Mouse (Mus musculus) G1E (cell line): ENCODE results near the gene Fam151a. TPM values are rescaled to one million over a fixed set of nuclear protein-coding genes. Genes with fewer than 3 reads are reported as not detected.
"Not testable (repeated sequence)": the region's sequence is repeated elsewhere in the genome, so short reads cannot be mapped to it uniquely, and the experiment has no call there.

Experiments used
- ATAC-seq: 2 replicates; pipeline ENCODE4 v1.8.0; 2016; ENCODE audit warnings: mild to moderate bottlenecking; ENCODE audit not compliant: insufficient number of reproducible peaks, poor library complexity, low FRiP score, severe bottlenecking; ENCODE audit errors: extremely low read depth
- DNase-seq: peaks from one replicate; pipeline ENCODE4 v3.0.0; 2012; ENCODE audit warnings: low spot score
- H3K27me3 ChIP-seq: 2 replicates; pipeline ENCODE4 v1.6.1; 2012; ENCODE audit warnings: mild to moderate bottlenecking, low read length, inconsistent platforms; ENCODE audit not compliant: insufficient read depth
- H3K36me3 ChIP-seq: replicated peaks from 2 replicates; pipeline ENCODE3; 2012; ENCODE audit warnings: mild to moderate bottlenecking, inconsistent platforms
- H3K4me1 ChIP-seq: 2 replicates; pipeline ENCODE4 v1.6.1; 2012; ENCODE audit warnings: low read depth, low read length, inconsistent platforms, mixed read lengths; ENCODE audit not compliant: insufficient read depth
- H3K4me3 ChIP-seq: 2 replicates; pipeline ENCODE4 v1.5.1; 2012; ENCODE audit warnings: low read depth, mild to moderate bottlenecking, inconsistent platforms, low read length, moderate library complexity, mixed read lengths
- H3K9me3 ChIP-seq: replicated peaks from 2 replicates; pipeline ENCODE4 v1.6.1; 2012; ENCODE audit warnings: inconsistent platforms
- CTCF ChIP-seq: IDR thresholded peaks from 2 replicates; pipeline ENCODE4 v1.5.1; 2012; ENCODE audit warnings: low read depth, low read length, inconsistent platforms, mixed read lengths
- GATA1 ChIP-seq: IDR thresholded peaks from 2 replicates; pipeline ENCODE4 v1.6.1; 2012; ENCODE audit warnings: borderline replicate concordance, low read length, inconsistent platforms, mixed read lengths
- GATA2 ChIP-seq: IDR thresholded peaks from 2 replicates; pipeline ENCODE4 v1.6.1; 2012; ENCODE audit warnings: low read depth, low read length, inconsistent platforms, borderline replicate concordance
- POLR2AphosphoS5 ChIP-seq: IDR thresholded peaks from 2 replicates; pipeline ENCODE4 v1.6.1; 2012; ENCODE audit warnings: low read depth, low read length, inconsistent platforms; ENCODE audit not compliant: insufficient replicate concordance
- TAL1 ChIP-seq: conservative IDR thresholded peaks from 2 replicates; pipeline ENCODE4 v1.6.1; 2012; ENCODE audit warnings: low read depth, low read length, inconsistent platforms, mixed read lengths
- polyA plus RNA-seq: library from polyadenylated mRNA; stranded (reverse); fragments of >175 nt; gene quantifications from 2 replicates; pipeline ENCODE4 v1.2.3, GENCODE M21; 2012
- total RNA-seq, 2 experiments: library from RNA; stranded (forward) in 1 of 2; stranded (reverse) in 1 of 2; fragments of 200-1000 nt in 1 of 2; fragments of >200 nt in 1 of 2; fragmentation: Nextera tagmentation in 1 of 2; gene quantifications; 2 replicates each; pipeline ENCODE4 v1.2.3; 2014 to 2017

The Fam151a gene
- total and polyA plus RNA-seq, 3 experiments = not detected

- ATAC-seq (no peak), DNase-seq (no peak)
- H3K27me3 ChIP-seq = peaks cover 70% of the 10 kb centered on the region
- no peak overlapping the region for H3K4me3 ChIP-seq
- no peaks in the 10 kb centered on the region for H3K9me3 ChIP-seq
- TF ChIP-seq CTCF (no peak), POLR2AphosphoS5 (no peak), GATA2 (no peak)
- peaks cover 3% of the 10 kb centered on the region for H3K4me1 ChIP-seq
- no peaks in the 10 kb centered on the region for H3K36me3 ChIP-seq
These were observed 51.1 kb downstream of the Fam151a start for GRCm38 (mm10) chr4:106784806-106785205.

- Histone ChIP-seq H3K36me3 (no peaks in the 10 kb centered on the region), H3K9me3 (no peaks in the 10 kb centered on the region), H3K27me3 (peaks cover 72% of the 10 kb centered on the region), H3K4me1 (peaks cover 3% of the 10 kb centered on the region), H3K4me3 (no peak overlapping the region)
- DNase-seq = no peak
- no peak for ATAC-seq
- no peak for TF ChIP-seq GATA1
- TF ChIP-seq TAL1 = no peak
- no peak for TF ChIP-seq POLR2AphosphoS5
- TF ChIP-seq CTCF = no peak
- TF ChIP-seq GATA2 = no peak
These were observed 51.7 kb downstream of the Fam151a start for GRCm38 (mm10) chr4:106785345-106785744.

- H3K36me3 ChIP-seq = no peaks in the 10 kb centered on the region
- TF ChIP-seq GATA1 = no peak
- no peak for TF ChIP-seq POLR2AphosphoS5
- TF ChIP-seq CTCF = no peak
- TF ChIP-seq TAL1 = no peak
- no peak for TF ChIP-seq GATA2
- H3K27me3 ChIP-seq = peaks cover 69% of the 10 kb centered on the region
- H3K4me1 ChIP-seq = peaks cover 3% of the 10 kb centered on the region
- no peak for DNase-seq
- no peak overlapping the region for H3K4me3 ChIP-seq
- H3K9me3 ChIP-seq = no peaks in the 10 kb centered on the region
- ATAC-seq = no peak
These were observed 52.3 kb downstream of the Fam151a start for GRCm38 (mm10) chr4:106785753-106786540.

GRCm38 (mm10) chr4:106787830-106788229 lies 54.1 kb downstream of the Fam151a start:
- DNase-seq = no peak
- Histone ChIP-seq H3K36me3 (no peaks in the 10 kb centered on the region), H3K4me1 (peaks cover 3% of the 10 kb centered on the region), H3K9me3 (no peaks in the 10 kb centered on the region), H3K4me3 (no peak overlapping the region), H3K27me3 (peaks cover 68% of the 10 kb centered on the region)
- no peak for ATAC-seq
- TF ChIP-seq CTCF (no peak), GATA1 (no peak), TAL1 (no peak), GATA2 (no peak), POLR2AphosphoS5 (no peak)

- TF ChIP-seq GATA2 (no peak), TAL1 (no peak), CTCF (no peak), GATA1 (no peak), POLR2AphosphoS5 (no peak)
- H3K27me3 ChIP-seq = peaks cover 60% of the 10 kb centered on the region
- peaks cover 5% of the 10 kb centered on the region for H3K4me1 ChIP-seq
- ATAC-seq (no peak), DNase-seq (no peak)
- H3K4me3 ChIP-seq = no peak overlapping the region
- H3K36me3 ChIP-seq = no peaks in the 10 kb centered on the region
- H3K9me3 ChIP-seq = no peaks in the 10 kb centered on the region
These were observed 54.9 kb downstream of the Fam151a start for GRCm38 (mm10) chr4:106788627-106789026.

- ATAC-seq (no peak), DNase-seq (no peak)
- Histone ChIP-seq H3K36me3 (no peaks in the 10 kb centered on the region), H3K4me3 (no peak overlapping the region), H3K4me1 (peaks cover 12% of the 10 kb centered on the region), H3K27me3 (peaks cover 50% of the 10 kb centered on the region), H3K9me3 (no peaks in the 10 kb centered on the region)
- TF ChIP-seq CTCF (no peak), POLR2AphosphoS5 (no peak), TAL1 (no peak), GATA2 (no peak), GATA1 (no peak)
These were observed 56.0 kb downstream of the Fam151a start for GRCm38 (mm10) chr4:106789705-106790104.

- H3K4me3 ChIP-seq, H3K9me3 ChIP-seq, H3K36me3 ChIP-seq, ATAC-seq, DNase-seq: not testable (repeated sequence)
- Histone ChIP-seq H3K4me1 (peaks cover 14% of the 10 kb centered on the region), H3K27me3 (peaks cover 47% of the 10 kb centered on the region)
These were observed 56.5 kb downstream of the Fam151a start for GRCm38 (mm10) chr4:106790218-106790617.
